Mouse (Mus musculus) midbrain, embryonic 16.5 days (tissue): ENCODE data around the gene Ssh1. TPM values are rescaled to one million over a fixed set of nuclear protein-coding genes. Genes with fewer than 3 reads are reported as not detected.

Experiments used
- ATAC-seq: fragments of 200-750 bp; cut with Nextera tagmentation; 2 replicates; pipeline ENCODE4 v1.8.0; 2017; ENCODE audit warnings: moderate TSS enrichment
- H3K27ac ChIP-seq: fragments of 300-500 bp; sonication (generic); 2 replicates; pipeline ENCODE4 v1.5.1; 2014; ENCODE audit warnings: mild to moderate bottlenecking, low read length, mixed read lengths
- H3K27me3 ChIP-seq: fragments of 300-500 bp; sonication (generic); 2 replicates; pipeline ENCODE4 v1.6.1; 2014; ENCODE audit warnings: low read depth, low read length, mixed read lengths; ENCODE audit not compliant: control insufficient read depth, insufficient read depth
- H3K36me3 ChIP-seq: fragments of 300-500 bp; sonication (generic); 2 replicates; pipeline ENCODE4 v1.6.1; 2014; ENCODE audit warnings: mild to moderate bottlenecking, low read length, moderate library complexity, mixed read lengths; ENCODE audit not compliant: control insufficient read depth, insufficient read depth
- H3K4me1 ChIP-seq: fragments of 300-500 bp; sonication (generic); 2 replicates; pipeline ENCODE4 v1.6.1; 2014; ENCODE audit warnings: mild to moderate bottlenecking, low read length, mixed read lengths; ENCODE audit not compliant: control insufficient read depth, insufficient read depth
- H3K4me2 ChIP-seq: fragments of 300-500 bp; sonication (generic); 2 replicates; pipeline ENCODE4 v1.6.1; 2014; ENCODE audit warnings: mild to moderate bottlenecking, low read length, mixed read lengths
- H3K4me3 ChIP-seq: fragments of 300-500 bp; sonication (generic); 2 replicates; pipeline ENCODE4 v1.5.1; 2014; ENCODE audit warnings: low read depth, mild to moderate bottlenecking, low read length, moderate library complexity, mixed read lengths
- H3K9ac ChIP-seq: fragments of 300-500 bp; sonication (generic); 2 replicates; pipeline ENCODE4 v1.6.1; 2014; ENCODE audit warnings: low read depth, low read length, mixed read lengths
- H3K9me3 ChIP-seq: fragments of 300-500 bp; sonication (generic); replicated peaks from 2 replicates; pipeline ENCODE4 v1.6.1; 2014; ENCODE audit warnings: mild to moderate bottlenecking, low read length, mixed read lengths; ENCODE audit not compliant: control insufficient read depth, poor library complexity, severe bottlenecking
- WGBS: fragments of 180-500 bp; shearing (Covaris S2); extraction: QIAGEN DNeasy Blood & Tissue Kit; methylation state at CpG from one replicate; pipeline ENCODE4 v1.1.7; 2014; 5-methylcytosine and 5-hydroxymethylcytosine counted together
- polyA plus RNA-seq: library from polyadenylated mRNA; unstranded; fragments of >200 nt; fragmentation: Nextera tagmentation; extraction: Ambion mirVana; gene quantifications from 2 replicates; pipeline ENCODE4 v1.2.1, GENCODE M21; 2015

Gene Ssh1
- polyA plus RNA-seq, 1 experiment from 2014 or later: 9.4 TPM

GRCm38 (mm10) chr5:113887132-113887531 lies 106.6 kb downstream of the Ssh1 start:
- Histone ChIP-seq H3K4me3 (no peak overlapping the region), H3K27ac (no peak overlapping the region), H3K27me3 (no peaks in the 10 kb centered on the region), H3K9ac (no peak overlapping the region), H3K4me1 (peaks cover 48% of the 10 kb centered on the region), H3K9me3 (no peaks in the 10 kb centered on the region), H3K36me3 (no peaks in the 10 kb centered on the region), H3K4me2 (no peak overlapping the region)
- no peak for ATAC-seq
- 62% methylated on average over 11 of the region's 11 CpGs for WGBS

Other genes starting within 250 kb of the Ssh1 start
- 39.8 and 47.5 TPM in 2 replicates for gene Sart3, start 221.4 kb downstream of the Ssh1 start, polyA plus RNA-seq
- gene Iscu, start 221.1 kb downstream of the Ssh1 start, polyA plus RNA-seq: 77.8 and 84.5 TPM in 2 replicates
- 4.8 and 5.0 TPM in 2 replicates for gene Tmem119, start 193.4 kb downstream of the Ssh1 start, polyA plus RNA-seq
- gene Selplg, start 161.2 kb downstream of the Ssh1 start, polyA plus RNA-seq: 1.6 and 2.0 TPM in 2 replicates
- gene Coro1c, start 85.1 kb downstream of the Ssh1 start, polyA plus RNA-seq: 201 and 209 TPM in 2 replicates
- not detected in 2 replicates for gene Dao, start 9.8 kb upstream of the Ssh1 start, polyA plus RNA-seq
- gene Usp30, start 71.6 kb upstream of the Ssh1 start, polyA plus RNA-seq: 19.9 and 22.7 TPM in 2 replicates
- gene Svop, start 97.7 kb upstream of the Ssh1 start, polyA plus RNA-seq: 111 and 113 TPM in 2 replicates
- gene Alkbh2, start 134.3 kb upstream of the Ssh1 start, polyA plus RNA-seq: 5.1 and 5.8 TPM in 2 replicates
- gene Ung, start 136.5 kb upstream of the Ssh1 start, polyA plus RNA-seq: 8.2 and 9.1 TPM in 2 replicates
- 5.1 and 5.2 TPM in 2 replicates for gene Acacb, start 152.6 kb upstream of the Ssh1 start, polyA plus RNA-seq